Mouse (Mus musculus) embryonic facial prominence, embryonic 10.5 days (tissue): ENCODE results near the gene Rftn2. TPM values are rescaled to one million over a fixed set of nuclear protein-coding genes. Genes with fewer than 3 reads are reported as not detected.

Experiments
- DNase-seq: peaks from one replicate; pipeline ENCODE4 v3.0.0-alpha.2; 2017; ENCODE audit warnings: low spot score
- H3K27ac ChIP-seq: fragments of 300-500 bp; sonication (generic); replicated peaks from 2 replicates; pipeline ENCODE4 v1.5.1; 2016; ENCODE audit warnings: mild to moderate bottlenecking
- H3K27me3 ChIP-seq: fragments of 300-500 bp; sonication (generic); replicated peaks from 2 replicates; pipeline ENCODE4 v1.6.1; 2016; ENCODE audit warnings: low read depth, mild to moderate bottlenecking; ENCODE audit not compliant: poor library complexity, severe bottlenecking
- H3K36me3 ChIP-seq: fragments of 300-500 bp; sonication (generic); replicated peaks from 2 replicates; pipeline ENCODE4 v1.6.1; 2016; ENCODE audit warnings: mild to moderate bottlenecking, moderate library complexity
- H3K4me1 ChIP-seq: fragments of 300-500 bp; sonication (generic); 2 replicates; pipeline ENCODE4 v1.6.1; 2016
- H3K4me3 ChIP-seq: fragments of 300-500 bp; sonication (generic); 2 replicates; pipeline ENCODE4 v1.5.1; 2016; ENCODE audit warnings: mild to moderate bottlenecking, moderate library complexity
- H3K9me3 ChIP-seq: fragments of 300-500 bp; sonication (generic); 2 replicates; pipeline ENCODE4 v1.6.1; 2016; ENCODE audit warnings: mild to moderate bottlenecking
- WGBS: fragments of 180-500 bp; shearing (Covaris S2); methylation state at CpG from one replicate; pipeline ENCODE4 v1.1.7; 2016; 5-methylcytosine and 5-hydroxymethylcytosine counted together
- polyA plus RNA-seq: library from polyadenylated mRNA; unstranded; fragments of >200 nt; fragmentation: Nextera tagmentation; extraction: Ambion mirVana; gene quantifications from 2 replicates; pipeline ENCODE4 v1.2.1, GENCODE M21; 2016

The Rftn2 gene
- polyA plus RNA-seq, 1 experiment from 2014 or later = 13.6 TPM

- Histone ChIP-seq H3K27ac (no peak overlapping the region), H3K4me3 (no peak overlapping the region), H3K9me3 (peaks cover 2% of the 10 kb centered on the region; the same call in 1 of the 2 replicates), H3K27me3 (no peaks in the 10 kb centered on the region), H3K4me1 (peaks cover 12% of the 10 kb centered on the region; the same call in 1 of the 2 replicates), H3K36me3 (peaks cover 35% of the 10 kb centered on the region)
- 86% methylated on average over 6 of the region's 6 CpGs for WGBS
- no peak for DNase-seq
Observed at GRCm38 (mm10) chr1:55185718-55186117, 40.9 kb downstream of the Rftn2 start.

GRCm38 (mm10) chr1:55182392-55182791 is 44.2 kb downstream of the Rftn2 start:
- H3K36me3 ChIP-seq = peaks cover 40% of the 10 kb centered on the region
- peaks cover 12% of the 10 kb centered on the region; the same call in 1 of the 2 replicates for H3K4me1 ChIP-seq
- WGBS = 78% methylated on average over 5 of the region's 5 CpGs
- DNase-seq = no peak
- H3K4me3 ChIP-seq = no peak overlapping the region
- no peak overlapping the region for H3K27ac ChIP-seq
- no peaks in the 10 kb centered on the region for H3K27me3 ChIP-seq
- H3K9me3 ChIP-seq = peaks cover 9% of the 10 kb centered on the region; the same call in 1 of the 2 replicates

- Histone ChIP-seq H3K4me3 (no peak overlapping the region), H3K36me3 (peaks cover 45% of the 10 kb centered on the region)
- WGBS = 83% methylated on average over 5 of the region's 5 CpGs
Observed at GRCm38 (mm10) chr1:55179917-55180566, 46.5 kb downstream of the Rftn2 start.

GRCm38 (mm10) chr1:55174558-55175034 is 52.0 kb downstream of the Rftn2 start:
- peaks cover 13% of the 10 kb centered on the region for H3K36me3 ChIP-seq
- 0 out of 2 replicates have a peak, but pooled peaks cover 3% of the 10 kb centered on the region for H3K4me1 ChIP-seq
- H3K27ac ChIP-seq = no peak overlapping the region
- no peaks in the 10 kb centered on the region for H3K27me3 ChIP-seq
- WGBS = 46% methylated on average over 3 of the region's 3 CpGs
- 0 out of 2 replicates have a peak, but pooled peaks cover 6% of the 10 kb centered on the region for H3K9me3 ChIP-seq
- no peak overlapping the region for H3K4me3 ChIP-seq
- DNase-seq = no peak

More at GRCm38 (mm10) chr1:55179917-55180566, 46.5 kb downstream of the Rftn2 start:
- H3K4me1 ChIP-seq = peaks cover 6% of the 10 kb centered on the region; the same call in 1 of the 2 replicates
- no peaks in the 10 kb centered on the region for H3K27me3 ChIP-seq
- DNase-seq = no peak
- H3K9me3 ChIP-seq = peaks cover 9% of the 10 kb centered on the region; the same call in 1 of the 2 replicates
- no peak overlapping the region for H3K27ac ChIP-seq

GRCm38 (mm10) chr1:55173720-55174557 is 52.6 kb downstream of the Rftn2 start:
- peaks cover 20% of the 10 kb centered on the region for H3K36me3 ChIP-seq
- H3K4me3 ChIP-seq = no peak overlapping the region
- no peaks in the 10 kb centered on the region for H3K27me3 ChIP-seq
- 89% methylated on average over 10 of the region's 10 CpGs for WGBS
- peaks cover 11% of the 10 kb centered on the region; the same call in 1 of the 2 replicates for H3K9me3 ChIP-seq
- no peak for DNase-seq
- 0 out of 2 replicates have a peak, but pooled peaks cover 3% of the 10 kb centered on the region for H3K4me1 ChIP-seq
- H3K27ac ChIP-seq = no peak overlapping the region

GRCm38 (mm10) chr1:55171361-55172325 is 54.9 kb downstream of the Rftn2 start:
- DNase-seq = no peak
- H3K9me3 ChIP-seq = peaks cover 18% of the 10 kb centered on the region; the same call in 1 of the 2 replicates
- peak overlapping the region; percentile 39 for H3K4me3 ChIP-seq
- H3K27me3 ChIP-seq = no peaks in the 10 kb centered on the region
- 59% methylated on average over 22 of the region's 22 CpGs for WGBS
- peak overlapping the region; percentile 37; the same call in 1 of the 2 replicates for H3K27ac ChIP-seq
- 0 out of 2 replicates have a peak, but pooled peaks cover 3% of the 10 kb centered on the region for H3K4me1 ChIP-seq
- H3K36me3 ChIP-seq = peaks cover 26% of the 10 kb centered on the region

- Histone ChIP-seq H3K4me1 (0 out of 2 replicates have a peak, but pooled peaks cover 3% of the 10 kb centered on the region), H3K9me3 (peaks cover 18% of the 10 kb centered on the region; the same call in 1 of the 2 replicates), H3K27ac (no peak overlapping the region), H3K4me3 (no peak overlapping the region), H3K36me3 (peaks cover 26% of the 10 kb centered on the region), H3K27me3 (no peaks in the 10 kb centered on the region)
- WGBS = 92% methylated on average over 4 of the region's 4 CpGs
- DNase-seq = no peak
Observed at GRCm38 (mm10) chr1:55168591-55168990, 58.0 kb downstream of the Rftn2 start.

- Histone ChIP-seq H3K27ac (no peak overlapping the region), H3K4me3 (no peak overlapping the region), H3K36me3 (peaks cover 20% of the 10 kb centered on the region), H3K9me3 (peaks cover 13% of the 10 kb centered on the region; the same call in 1 of the 2 replicates), H3K4me1 (0 out of 2 replicates have a peak, but pooled peaks cover 3% of the 10 kb centered on the region), H3K27me3 (no peaks in the 10 kb centered on the region)
- WGBS = 81% methylated on average over 4 of the region's 4 CpGs
- DNase-seq = no peak
Observed at GRCm38 (mm10) chr1:55167560-55167959, 59.0 kb downstream of the Rftn2 start.

- Histone ChIP-seq H3K9me3 (peaks cover 8% of the 10 kb centered on the region; the same call in 1 of the 2 replicates), H3K4me3 (no peak overlapping the region), H3K4me1 (no peaks in the 10 kb centered on the region), H3K27me3 (no peaks in the 10 kb centered on the region), H3K27ac (no peak overlapping the region), H3K36me3 (peaks cover 19% of the 10 kb centered on the region)
- DNase-seq = no peak
- 61% methylated on average over 5 of the region's 5 CpGs for WGBS
Observed at GRCm38 (mm10) chr1:55164005-55164404, 62.6 kb downstream of the Rftn2 start.

- no peaks in the 10 kb centered on the region for H3K4me1 ChIP-seq
- H3K4me3 ChIP-seq = no peak overlapping the region
- H3K9me3 ChIP-seq = no peaks in the 10 kb centered on the region
- no peak overlapping the region for H3K27ac ChIP-seq
- no peak for DNase-seq
- 67% methylated on average over 5 of the region's 5 CpGs for WGBS
- peaks cover 18% of the 10 kb centered on the region for H3K36me3 ChIP-seq
- H3K27me3 ChIP-seq = no peaks in the 10 kb centered on the region
Observed at GRCm38 (mm10) chr1:55162781-55163180, 63.8 kb downstream of the Rftn2 start.

- Histone ChIP-seq H3K27me3 (no peaks in the 10 kb centered on the region), H3K36me3 (peaks cover 27% of the 10 kb centered on the region), H3K4me1 (no peaks in the 10 kb centered on the region), H3K4me3 (no peak overlapping the region), H3K9me3 (no peaks in the 10 kb centered on the region), H3K27ac (no peak overlapping the region)
- 68% methylated on average over 7 of the region's 7 CpGs for WGBS
- peak; percentile 49 for DNase-seq
Observed at GRCm38 (mm10) chr1:55161895-55162294, 64.7 kb downstream of the Rftn2 start.
